In genomic region chr15:63895560-63896353, GRCm38 (mm10) we compare ENCODE assay signal across 8 mouse cellular contexts. TPM values are rescaled to one million over a fixed set of nuclear protein-coding genes. Genes with fewer than 3 reads are reported as not detected.
DNase-seq lines count a peak whose midpoint lies in the region; TF ChIP-seq lines count a peak whose summit lies in the region.
"Not testable (repeated sequence)": the region's sequence is repeated elsewhere in the genome, so short reads cannot be mapped to it uniquely, and the experiment has no call there.

No protein-coding gene starts in this region.

- TF ChIP-seq CTCF in layer of hippocampus, adult 2 months (conservative IDR thresholded peaks at IDR 0.05): peak; percentile 69

- not testable (repeated sequence) for H3K27ac ChIP-seq in layer of hippocampus, adult 2 months

- H3K4me3 ChIP-seq in layer of hippocampus, adult 2 months: not testable (repeated sequence)

- peak; percentile 38 for DNase-seq in MN1 (ENCODE audit: low spot score)
- peak; percentile 44 for DNase-seq in c-Kit-positive CD71-positive TER-119-negative erythroid progenitor cells, embryonic 14.5 days (ENCODE audit: low read depth)
- DNase-seq in fibroblast of lung, adult 2 months (ENCODE audit: low read depth): peak; percentile 48
- peak; percentile 30 for DNase-seq in heart, postnatal 4 days
- DNase-seq in layer of hippocampus, adult 2 months (ENCODE audit: low spot score in 2 of 2): peak in 1 of 2 experiments; percentile 11
- peak; percentile 32 for DNase-seq in lung, postnatal 10 days
- DNase-seq in ovary, postnatal 36 days (ENCODE audit: low spot score): peak; percentile 8
- DNase-seq in thymus, postnatal 4 days: peak; percentile 64

RNA-seq across cellular contexts. Expression of gene Gsdmc4, which starts 16.3 kb away (rescaled TPM):
- not detected for total RNA-seq in heart, postnatal 4 days (2021)
- not detected for total RNA-seq in layer of hippocampus, adult 2 months (2021)

RNA-seq across cellular contexts. Expression of gene Gsdmc3, which starts 17.4 kb away (rescaled TPM):
- not detected for total RNA-seq in heart, postnatal 4 days (2021)
- not detected for total RNA-seq in layer of hippocampus, adult 2 months (2021)

RNA-seq across cellular contexts. Expression of gene Gsdmc2, which starts 50.8 kb away (rescaled TPM):
- total RNA-seq in heart, postnatal 4 days (2021): not detected
- total RNA-seq in layer of hippocampus, adult 2 months (2021): not detected
